Mouse (Mus musculus) cortical plate, adult 2 months (tissue): ENCODE results near the gene Unc93b1. TPM values are rescaled to one million over a fixed set of nuclear protein-coding genes. Genes with fewer than 3 reads are reported as not detected.
A peak's percentile ranks its signal among the peaks of the same experiment; 100 is the strongest.

Experiments
- H3K27ac ChIP-seq: fragments of 200-500 bp; 2 replicates; pipeline ENCODE4 v1.5.1; 2012; ENCODE audit warnings: low read length, control low read depth, inconsistent platforms; ENCODE audit not compliant: insufficient read depth
- H3K4me1 ChIP-seq: fragments of 200-500 bp; 2 replicates; pipeline ENCODE4 v1.6.1; 2011; ENCODE audit warnings: low read length; ENCODE audit not compliant: control insufficient read depth, insufficient read depth
- H3K4me3 ChIP-seq: fragments of 200-500 bp; 2 replicates; pipeline ENCODE4 v1.5.1; 2011; ENCODE audit warnings: mild to moderate bottlenecking, low read length, control low read depth; ENCODE audit not compliant: insufficient read depth
- CTCF ChIP-seq: fragments of 200-500 bp; IDR thresholded peaks from 2 replicates; pipeline ENCODE4 v1.5.1; 2011; ENCODE audit warnings: mild to moderate bottlenecking, control low read depth, low read length; ENCODE audit not compliant: insufficient read depth; ENCODE audit errors: extremely low read depth
- POLR2A ChIP-seq: fragments of 200-500 bp; IDR thresholded peaks from 2 replicates; pipeline ENCODE4 v1.6.1; 2011; ENCODE audit warnings: mild to moderate bottlenecking, low read length, control low read depth; ENCODE audit not compliant: insufficient read depth; ENCODE audit errors: extremely low read depth
- polyA plus RNA-seq: library from polyadenylated mRNA; depleted of rRNA; stranded (reverse); fragments of >200 nt; gene quantifications from 2 replicates; pipeline ENCODE4 v1.2.3, GENCODE M21; 2012

Unc93b1 gene
- polyA plus RNA-seq, 1 experiment = 33.5 TPM

DNA sequence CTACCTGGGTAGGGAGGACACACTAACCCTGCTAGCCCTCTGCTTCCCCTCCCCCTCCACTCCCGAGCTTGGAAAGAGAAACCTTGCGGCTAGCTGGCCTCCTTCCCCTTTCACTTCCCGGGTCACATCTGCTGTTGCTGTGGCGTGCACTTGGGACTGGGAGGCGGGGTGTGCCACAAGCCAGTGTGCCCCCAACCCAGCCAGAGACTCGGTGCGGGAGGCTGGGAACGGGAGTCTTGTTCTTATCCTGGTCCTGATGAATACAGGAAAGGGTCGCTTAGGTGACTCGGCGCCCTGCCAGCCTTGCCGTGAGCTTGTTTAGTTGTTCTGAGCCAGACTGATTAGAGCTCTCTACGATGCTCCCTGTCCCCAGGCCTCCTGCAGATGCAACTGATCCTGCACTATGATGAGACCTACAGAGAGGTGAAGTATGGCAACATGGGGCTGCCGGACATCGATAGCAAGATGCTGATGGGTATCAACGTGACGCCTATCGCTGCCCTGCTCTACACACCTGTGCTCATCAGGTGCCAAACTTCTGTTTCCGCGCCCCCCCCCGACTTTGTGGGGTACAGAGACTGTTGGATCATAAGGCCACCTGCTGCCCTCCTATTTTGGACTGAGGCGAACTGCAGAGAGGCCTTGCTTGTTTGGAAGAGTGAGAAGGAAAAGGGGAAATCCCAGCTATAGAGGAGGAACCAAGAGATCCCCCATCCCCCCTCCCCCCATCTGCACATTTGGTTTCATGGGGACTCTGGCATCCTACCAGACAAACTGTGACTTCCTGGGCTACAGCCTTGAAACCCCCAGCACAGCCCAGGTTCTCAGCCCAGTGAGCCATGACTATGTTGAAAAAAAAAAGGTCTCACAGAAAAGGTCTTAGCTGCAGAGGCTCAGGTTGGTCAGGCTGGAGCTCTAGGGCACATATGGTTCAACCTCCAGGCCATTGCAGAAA lies 1.2 kb downstream of the Unc93b1 start:
- H3K27ac ChIP-seq = no peak overlapping the region
- H3K4me3 ChIP-seq = peak overlapping the region; percentile 44
- no peak for TF ChIP-seq CTCF
- no peak for TF ChIP-seq POLR2A
- H3K4me1 ChIP-seq = 0 out of 2 replicates have a peak, but pooled peaks cover 1% of the 10 kb centered on the region

DNA sequence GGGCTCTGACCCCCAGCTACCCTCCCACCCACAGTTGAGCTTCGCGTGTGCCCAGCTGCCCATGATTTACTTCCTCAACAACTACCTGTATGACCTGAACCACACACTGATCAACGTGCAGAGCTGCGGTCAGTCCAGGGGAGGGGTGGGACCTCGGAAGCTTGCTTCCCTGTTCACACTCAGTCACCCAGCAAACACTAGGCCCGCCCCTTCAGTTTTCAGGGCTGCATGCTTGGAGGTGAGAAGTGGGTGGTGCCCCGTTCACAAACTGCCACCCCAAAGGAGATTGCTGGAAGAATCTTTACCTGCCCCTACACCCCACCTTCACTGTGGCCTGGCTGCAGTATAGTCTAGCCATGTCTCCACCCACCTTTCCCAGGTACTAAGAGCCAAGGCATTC lies 7.3 kb downstream of the Unc93b1 start:
- TF ChIP-seq CTCF (no peak), POLR2A (no peak)
- Histone ChIP-seq H3K27ac (no peak overlapping the region), H3K4me3 (no peak overlapping the region), H3K4me1 (no peaks in the 10 kb centered on the region)

DNA sequence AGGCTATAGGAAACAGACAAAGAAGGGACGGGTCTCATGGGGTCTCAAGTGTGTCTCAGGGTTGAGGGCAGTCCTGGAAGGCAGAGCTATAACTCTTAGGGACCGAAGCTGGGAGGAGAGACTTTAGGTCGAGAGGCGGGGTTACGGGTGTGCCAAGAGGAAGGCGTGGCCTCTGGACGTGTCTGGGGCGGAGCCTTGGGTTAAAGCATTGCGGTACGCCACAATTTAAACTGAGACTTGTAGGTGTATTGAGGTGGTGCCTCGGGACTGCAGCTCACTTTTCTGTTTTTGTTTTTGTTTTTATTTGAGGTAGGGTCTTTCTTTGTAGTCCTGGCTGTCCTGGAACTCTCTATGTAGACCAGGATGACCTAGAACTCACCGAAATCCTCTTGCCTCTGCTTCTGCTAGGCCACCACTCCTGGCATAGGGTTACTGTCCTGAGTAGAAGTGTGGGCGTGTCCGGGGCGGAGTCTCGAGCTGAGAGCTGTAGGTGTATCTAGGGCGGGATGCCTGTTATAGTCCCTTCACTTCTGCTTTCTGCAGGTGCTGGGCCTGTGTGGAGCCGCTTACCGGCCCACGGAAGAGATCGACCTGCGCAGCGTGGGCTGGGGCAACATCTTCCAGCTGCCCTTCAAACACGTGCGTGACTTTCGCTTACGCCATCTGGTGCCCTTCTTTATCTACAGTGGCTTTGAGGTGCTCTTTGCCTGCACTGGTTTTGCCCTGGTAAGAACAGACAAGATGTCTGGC lies 8.2 kb downstream of the Unc93b1 start:
- no peak for TF ChIP-seq CTCF
- TF ChIP-seq POLR2A = no peak
- no peaks in the 10 kb centered on the region for H3K4me1 ChIP-seq
- H3K27ac ChIP-seq = no peak overlapping the region
- no peak overlapping the region for H3K4me3 ChIP-seq

DNA sequence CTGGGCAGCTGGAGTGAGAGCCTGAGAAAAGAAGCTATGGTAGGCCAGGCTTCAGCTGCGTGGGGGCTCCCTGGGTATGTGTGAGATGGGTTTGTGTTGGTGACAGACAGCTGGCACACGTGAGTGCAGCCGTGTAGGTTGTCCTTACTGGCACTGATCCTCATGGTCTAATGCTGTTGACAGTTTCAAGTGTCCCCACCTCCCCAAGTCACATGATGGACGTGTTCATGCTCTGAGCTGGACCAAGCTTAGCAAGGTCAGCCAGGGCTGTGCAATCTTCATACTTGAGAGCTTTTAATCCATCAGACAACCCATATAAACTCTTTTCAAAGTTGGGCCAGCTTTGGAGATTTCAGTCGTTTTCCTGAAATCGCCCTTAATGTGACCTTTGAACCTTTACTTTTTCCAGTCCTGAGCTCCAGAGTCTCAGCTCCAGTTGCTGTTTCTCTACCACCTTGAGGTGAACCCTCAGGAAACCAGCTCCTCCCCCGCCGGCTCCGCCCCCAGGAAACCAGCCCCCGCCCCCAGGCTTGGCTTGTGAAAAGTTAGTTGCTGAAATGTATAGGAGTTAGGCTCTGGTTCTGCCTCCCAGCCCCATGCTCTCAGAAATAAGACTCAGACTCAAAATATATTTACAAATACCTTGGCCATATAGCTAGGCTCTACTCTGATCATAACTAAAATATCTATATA lies 11.0 kb downstream of the Unc93b1 start:
- Histone ChIP-seq H3K4me3 (no peak overlapping the region), H3K4me1 (no peaks in the 10 kb centered on the region), H3K27ac (no peak overlapping the region)
- TF ChIP-seq POLR2A (no peak), CTCF (no peak)

DNA sequence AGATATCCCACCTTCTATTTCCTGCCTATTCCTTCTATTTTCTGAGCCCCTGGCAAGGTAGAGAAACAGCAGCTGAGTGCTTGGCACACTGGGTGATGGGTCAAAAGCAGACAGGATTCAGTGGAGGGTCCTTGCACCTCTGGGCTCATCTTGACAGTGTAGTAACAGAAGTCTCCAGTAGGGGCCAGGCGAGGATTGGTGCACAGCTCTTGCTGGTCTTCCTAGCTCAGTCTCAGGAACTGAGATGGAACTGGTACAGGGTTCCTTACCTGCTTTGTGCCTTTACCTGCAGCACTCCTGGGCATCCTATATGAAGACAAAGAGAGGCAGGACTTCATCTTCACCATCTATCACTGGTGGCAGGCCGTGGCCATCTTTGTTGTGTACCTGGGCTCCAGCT lies 11.7 kb downstream of the Unc93b1 start:
- no peak overlapping the region for H3K27ac ChIP-seq
- TF ChIP-seq CTCF = peak; percentile 96
- no peak for TF ChIP-seq POLR2A
- no peaks in the 10 kb centered on the region for H3K4me1 ChIP-seq
- H3K4me3 ChIP-seq = no peak overlapping the region

DNA sequence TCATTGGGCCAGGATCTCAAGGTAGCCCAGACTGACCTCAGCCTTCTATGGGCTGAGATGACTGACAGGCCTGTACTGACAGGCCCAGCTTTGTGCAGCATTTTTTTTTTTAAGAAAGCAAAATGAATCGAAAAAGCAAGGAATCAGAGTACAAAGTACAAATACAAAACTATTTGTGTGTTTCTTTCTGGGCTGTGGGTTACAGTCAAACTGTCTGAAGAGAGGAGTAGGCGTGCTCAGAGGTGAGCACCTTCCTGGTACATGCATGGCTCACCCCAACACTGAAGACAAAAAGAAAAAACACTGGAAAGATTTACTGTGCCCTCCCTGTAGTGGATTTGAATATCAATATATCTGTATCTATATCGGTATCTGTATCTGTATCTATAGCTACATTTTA lies 12.8 kb downstream of the Unc93b1 start:
- Histone ChIP-seq H3K4me1 (no peaks in the 10 kb centered on the region), H3K4me3 (no peak overlapping the region), H3K27ac (no peak overlapping the region)
- TF ChIP-seq CTCF (no peak), POLR2A (no peak)

DNA sequence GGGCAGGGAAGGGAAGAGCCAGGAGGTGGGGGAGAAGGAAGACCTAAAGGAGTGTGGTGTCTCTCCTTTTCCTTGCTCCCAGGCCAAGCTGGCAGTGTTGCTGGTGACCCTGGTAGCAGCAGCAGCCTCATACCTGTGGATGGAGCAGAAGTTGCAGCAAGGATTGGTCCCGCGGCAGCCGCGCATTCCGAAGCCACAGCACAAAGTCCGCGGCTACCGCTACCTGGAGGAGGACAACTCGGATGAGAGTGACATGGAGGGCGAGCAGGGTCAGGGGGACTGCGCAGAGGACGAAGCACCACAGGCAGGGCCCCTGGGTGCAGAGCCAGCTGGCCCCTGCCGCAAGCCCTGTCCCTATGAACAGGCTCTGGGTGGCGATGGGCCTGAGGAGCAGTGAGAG lies 13.6 kb downstream of the Unc93b1 start:
- H3K4me1 ChIP-seq = no peaks in the 10 kb centered on the region
- no peak overlapping the region for H3K4me3 ChIP-seq
- TF ChIP-seq CTCF (no peak), POLR2A (no peak)
- H3K27ac ChIP-seq = no peak overlapping the region

DNA sequence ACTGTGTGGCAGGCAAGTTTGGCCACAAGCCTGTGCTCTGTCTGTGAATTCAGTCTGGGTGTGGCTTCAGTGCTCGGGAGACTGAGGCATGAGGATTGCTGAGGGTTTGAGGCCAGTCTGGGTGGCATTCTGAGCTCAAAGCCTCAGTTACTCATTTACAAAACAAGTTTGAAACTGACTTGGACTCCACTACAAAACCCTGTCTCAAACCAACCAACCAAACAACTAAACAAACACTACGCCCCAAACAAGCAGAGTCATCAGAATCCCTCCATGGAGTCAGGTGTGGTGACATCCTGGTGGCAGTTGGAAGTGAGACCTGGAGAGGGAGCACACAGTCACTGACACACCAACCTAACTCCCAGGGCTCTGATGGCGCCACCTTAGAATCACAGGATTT lies 15.3 kb downstream of the Unc93b1 start:
- Histone ChIP-seq H3K4me3 (no peak overlapping the region), H3K4me1 (no peaks in the 10 kb centered on the region), H3K27ac (no peak overlapping the region)
- no peak for TF ChIP-seq POLR2A
- no peak for TF ChIP-seq CTCF

DNA sequence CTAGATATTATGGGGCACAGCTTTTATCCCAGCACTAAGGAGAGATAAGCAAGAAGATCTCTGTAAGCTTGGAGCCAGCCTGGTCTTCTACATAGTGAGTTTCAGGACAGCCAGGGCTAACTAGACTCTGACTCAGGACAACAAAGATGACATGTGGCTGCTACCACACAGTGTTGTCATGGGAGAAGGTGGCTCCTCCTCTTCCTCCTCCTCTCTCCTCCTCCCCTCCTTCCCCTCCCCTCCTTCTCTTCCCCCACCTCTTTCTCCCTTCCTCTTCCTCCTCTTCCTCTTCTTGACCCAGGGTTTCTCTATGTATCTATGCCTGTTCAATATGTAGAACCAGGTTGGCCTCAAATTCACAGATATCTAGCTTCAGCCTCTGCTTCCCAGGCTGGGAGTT lies 16.5 kb downstream of the Unc93b1 start:
- no peaks in the 10 kb centered on the region for H3K4me1 ChIP-seq
- H3K4me3 ChIP-seq = no peak overlapping the region
- no peak for TF ChIP-seq CTCF
- no peak overlapping the region for H3K27ac ChIP-seq
